Mouse (Mus musculus): Measurements from ENCODE around the gene 1810010H24Rik.
"Not testable (repeated sequence)": the region's sequence is repeated elsewhere in the genome, so short reads cannot be mapped to it uniquely, and the experiment has no call there.

Gene 1810010H24Rik

GRCm38 (mm10) chr11:107043361-107043760, 17.9 kb downstream of the 1810010H24Rik start:
- no peak for DNase-seq (ENCODE audit: low spot score)

- peak; percentile 49 for DNase-seq (ENCODE audit: low spot score)
Measured at GRCm38 (mm10) chr11:107044321-107044720, 18.8 kb downstream of the 1810010H24Rik start.

- DNase-seq (ENCODE audit: low spot score): no peak
Measured at GRCm38 (mm10) chr11:107045546-107045945, 20.1 kb downstream of the 1810010H24Rik start.

- DNase-seq (ENCODE audit: low spot score): no peak
Measured at GRCm38 (mm10) chr11:107046766-107047620, 21.5 kb downstream of the 1810010H24Rik start.

GRCm38 (mm10) chr11:107054870-107055269, 29.4 kb downstream of the 1810010H24Rik start:
- DNase-seq (ENCODE audit: low spot score): no peak

- DNase-seq (ENCODE audit: low spot score): no peak
Measured at GRCm38 (mm10) chr11:107057391-107057790, 31.9 kb downstream of the 1810010H24Rik start.

- DNase-seq (ENCODE audit: low spot score): not testable (repeated sequence)
Measured at GRCm38 (mm10) chr11:107059634-107060033, 34.2 kb downstream of the 1810010H24Rik start.

- no peak for DNase-seq (ENCODE audit: low spot score)
Measured at GRCm38 (mm10) chr11:107060941-107061340, 35.5 kb downstream of the 1810010H24Rik start.

- no peak for DNase-seq (ENCODE audit: low spot score)
Measured at GRCm38 (mm10) chr11:107063067-107063466, 37.6 kb downstream of the 1810010H24Rik start.

- no peak for DNase-seq (ENCODE audit: low spot score)
Measured at GRCm38 (mm10) chr11:107064590-107064989, 39.1 kb downstream of the 1810010H24Rik start.

- DNase-seq (ENCODE audit: low spot score): no peak
Measured at GRCm38 (mm10) chr11:107065216-107065785, 39.8 kb downstream of the 1810010H24Rik start.
